Mouse (Mus musculus) spleen, postnatal 36 days (tissue): ENCODE data around the gene Mia2.

Experiments
- DNase-seq, 2 experiments: peaks; one replicate each; pipeline ENCODE4 v3.0.0; 2022; ENCODE audit warnings: low spot score in 2 of 2, mixed read lengths in 1 of 2

The Mia2 gene

GRCm38 (mm10) chr12:59104771-59105170 lies 9.2 kb downstream of the Mia2 start:
- no peak for DNase-seq

GRCm38 (mm10) chr12:59105914-59106313 lies 10.3 kb downstream of the Mia2 start:
- DNase-seq = no peak

- DNase-seq = no peak
Observed at GRCm38 (mm10) chr12:59106491-59106890, 10.9 kb downstream of the Mia2 start.

GRCm38 (mm10) chr12:59107926-59108325 lies 12.3 kb downstream of the Mia2 start:
- no peak for DNase-seq

GRCm38 (mm10) chr12:59117184-59117583 lies 21.6 kb downstream of the Mia2 start:
- DNase-seq = no peak

GRCm38 (mm10) chr12:59125426-59125825 lies 29.8 kb downstream of the Mia2 start:
- no peak for DNase-seq

GRCm38 (mm10) chr12:59128501-59128900 lies 32.9 kb downstream of the Mia2 start:
- DNase-seq = no peak

- DNase-seq = no peak
Observed at GRCm38 (mm10) chr12:59129038-59129437, 33.4 kb downstream of the Mia2 start.

- DNase-seq = no peak
Observed at GRCm38 (mm10) chr12:59129592-59129991, 34.0 kb downstream of the Mia2 start.

- DNase-seq = peak; percentile 47 to 63
Observed at GRCm38 (mm10) chr12:59130249-59130648, 34.6 kb downstream of the Mia2 start.

- DNase-seq = peak; percentile 93
Observed at GRCm38 (mm10) chr12:59130651-59131577, 35.3 kb downstream of the Mia2 start.

- peak; percentile 36 to 56 for DNase-seq
Observed at GRCm38 (mm10) chr12:59131578-59131946, 36.0 kb downstream of the Mia2 start.

GRCm38 (mm10) chr12:59132462-59132861 lies 36.9 kb downstream of the Mia2 start:
- DNase-seq = no peak

GRCm38 (mm10) chr12:59132940-59133339 lies 37.3 kb downstream of the Mia2 start:
- peak; percentile 11 to 14 for DNase-seq

GRCm38 (mm10) chr12:59133437-59133999 lies 37.9 kb downstream of the Mia2 start:
- DNase-seq = no peak

- no peak for DNase-seq
Observed at GRCm38 (mm10) chr12:59135096-59135495, 39.5 kb downstream of the Mia2 start.

GRCm38 (mm10) chr12:59135533-59136300 lies 40.1 kb downstream of the Mia2 start:
- DNase-seq = no peak

GRCm38 (mm10) chr12:59137031-59137430 lies 41.4 kb downstream of the Mia2 start:
- no peak for DNase-seq

- DNase-seq = no peak
Observed at GRCm38 (mm10) chr12:59139372-59139771, 43.8 kb downstream of the Mia2 start.

GRCm38 (mm10) chr12:59145130-59145529 lies 49.5 kb downstream of the Mia2 start:
- no peak for DNase-seq

- no peak for DNase-seq
Observed at GRCm38 (mm10) chr12:59149691-59150090, 54.1 kb downstream of the Mia2 start.

GRCm38 (mm10) chr12:59161091-59161490 lies 65.5 kb downstream of the Mia2 start:
- DNase-seq = no peak
